Comparison of ENCODE assay signal across 17 mouse cellular contexts in genomic region chr5:80706645-80707056, GRCm38 (mm10).
DNase-seq lines count a peak whose midpoint lies in the region; ATAC-seq and TF ChIP-seq lines count a peak whose summit lies in the region.
"Had no signal": no experiment of that assay in that cellular context is flagged by ENCODE, and none has a peak within 500 bp of the region (broad histone marks: within the 10 kb centered on the region; RNA-seq: fewer than 3 reads in every experiment).

No protein-coding gene starts in this region.

- no peaks in the 10 kb centered on the region for H3K9me3 ChIP-seq in heart, embryonic 10.5 days
- no peaks in the 10 kb centered on the region for H3K9me3 ChIP-seq in heart, postnatal 0 days (replicated peaks; ENCODE audit: control insufficient read depth, low read length)
- H3K9me3 ChIP-seq: embryonic facial prominence, embryonic 13.5 days; forebrain, embryonic 10.5 days; intestine, embryonic 15.5 days had no signal

- 40% methylated on average over 8 of the region's 8 CpGs for WGBS in heart, embryonic 10.5 days
- WGBS in heart, adult 2 months, result 34% methylated on average over 8 of the region's 8 CpGs
- WGBS in heart, postnatal 0 days, result 29% methylated on average over 8 of the region's 8 CpGs

- peak overlapping the region; percentile 14; the same call in 1 of the 2 replicates for H3K9ac ChIP-seq in heart, adult 2 months (ENCODE audit: low read depth, low read length)
- H3K9ac ChIP-seq in heart, postnatal 0 days (replicated peaks; ENCODE audit: low read depth, low read length), result no peak overlapping the region
- H3K9ac ChIP-seq: embryonic facial prominence, embryonic 13.5 days; intestine, embryonic 15.5 days; lung, embryonic 14.5 days had no signal

- no peak overlapping the region for H3K27ac ChIP-seq in heart, embryonic 10.5 days
- peak overlapping the region; percentile 74 for H3K27ac ChIP-seq in heart, adult 2 months
- peak overlapping the region; percentile 67 for H3K27ac ChIP-seq in heart, postnatal 0 days (ENCODE audit: low read depth)
- H3K27ac ChIP-seq: embryonic facial prominence, embryonic 13.5 days; forebrain, embryonic 10.5 days; intestine, embryonic 15.5 days; kidney, postnatal 0 days; macrophage had no signal

- no peaks in the 10 kb centered on the region for H3K27me3 ChIP-seq in heart, embryonic 10.5 days (ENCODE audit: insufficient read depth, poor library complexity, severe bottlenecking)
- no peaks in the 10 kb centered on the region for H3K27me3 ChIP-seq in heart, adult 2 months (ENCODE audit: control insufficient read depth, insufficient read depth, low read length)
- H3K27me3 ChIP-seq in heart, postnatal 0 days (ENCODE audit: control insufficient read depth, insufficient read depth, low read length), result no peaks in the 10 kb centered on the region
- H3K27me3 ChIP-seq: embryonic facial prominence, embryonic 13.5 days; intestine, embryonic 15.5 days had no signal

- TF ChIP-seq POLR2A in heart, adult 2 months (IDR thresholded peaks at IDR 0.05; ENCODE audit: insufficient read depth, low read depth, low read length), result no peak

- no peaks in the 10 kb centered on the region for H3K4me1 ChIP-seq in heart, embryonic 10.5 days
- no peaks in the 10 kb centered on the region for H3K4me1 ChIP-seq in heart, adult 2 months (ENCODE audit: control insufficient read depth, insufficient read depth, low read length)
- no peaks in the 10 kb centered on the region for H3K4me1 ChIP-seq in heart, postnatal 0 days (ENCODE audit: control insufficient read depth, insufficient read depth)
- H3K4me1 ChIP-seq: embryonic facial prominence, embryonic 13.5 days; forebrain, embryonic 10.5 days; intestine, embryonic 15.5 days had no signal

- no peaks in the 10 kb centered on the region for H3K79me2 ChIP-seq in heart, adult 2 months (replicated peaks; ENCODE audit: control insufficient read depth, insufficient read depth, low read length)

- no peak overlapping the region for H3K4me3 ChIP-seq in heart, embryonic 10.5 days
- H3K4me3 ChIP-seq in heart, adult 2 months, result no peak overlapping the region
- H3K4me3 ChIP-seq in heart, postnatal 0 days (ENCODE audit: low read depth, low read length), result peak overlapping the region; percentile 31
- H3K4me3 ChIP-seq: embryonic facial prominence, embryonic 13.5 days; forebrain, embryonic 10.5 days; intestine, embryonic 15.5 days had no signal

- TF ChIP-seq CTCF in heart, adult 2 months (IDR thresholded peaks at IDR 0.05), result peak; percentile 37
- peak; percentile 24 for TF ChIP-seq CTCF in heart, postnatal 0 days (IDR thresholded peaks at IDR 0.05; ENCODE audit: low read depth)

- no peaks in the 10 kb centered on the region for H3K36me3 ChIP-seq in heart, embryonic 10.5 days
- H3K36me3 ChIP-seq in heart, adult 2 months (ENCODE audit: control insufficient read depth, insufficient read depth, low read length), result no peaks in the 10 kb centered on the region
- no peaks in the 10 kb centered on the region for H3K36me3 ChIP-seq in heart, postnatal 0 days (replicated peaks; ENCODE audit: control insufficient read depth, insufficient read depth, low read length)
- H3K36me3 ChIP-seq: embryonic facial prominence, embryonic 13.5 days; forebrain, embryonic 10.5 days; intestine, embryonic 15.5 days had no signal

- TF ChIP-seq EP300 in heart, adult 2 months (IDR thresholded peaks at IDR 0.05; ENCODE audit: insufficient read depth, low read depth, low read length), result 0 out of 2 replicates have a peak, but pooled peaks have one; percentile 27
- no peak for TF ChIP-seq EP300 in heart, postnatal 0 days (IDR thresholded peaks at IDR 0.05; ENCODE audit: low read depth)

- H3K4me2 ChIP-seq in heart, postnatal 0 days (ENCODE audit: low read depth, low read length), result peak overlapping the region; percentile 51
- H3K4me2 ChIP-seq: embryonic facial prominence, embryonic 13.5 days; intestine, embryonic 15.5 days; lung, embryonic 14.5 days had no signal

- intact Hi-C loops in heart, adult 2 months (cut with DNase I), result loop anchor here (10.0 kb wide), 1 partner anchor 102 kb away; no protein-coding TSS in a partner anchor

- DNase-seq in heart, adult 18-20 months, result peak; percentile 46 to 69
- DNase-seq in heart, embryonic 10.5 days (ENCODE audit: low spot score), result no peak
- DNase-seq in heart, adult 2 months, result peak; percentile 24 to 65
- DNase-seq in heart, postnatal 0 days (ENCODE audit: low spot score), result peak; percentile 70
- DNase-seq in right cerebral cortex, postnatal 10 days (ENCODE audit: low spot score in 2 of 2), result no peak
- no peak for DNase-seq in left cerebral cortex, adult 11 months (ENCODE audit: low spot score)
- no peak for DNase-seq in Muller cell, postnatal 12 days (ENCODE audit: inconsistent ontology term)
- DNase-seq: cerebellum, adult 11-12 months; liver; lung, embryonic 14.5 days; midbrain, embryonic 14.5 days had no signal

- peak; percentile 94 for ATAC-seq in heart, postnatal 0 days (ENCODE audit: insufficient read depth, low read depth)
- ATAC-seq in inflammation-experienced regulatory T-cells, adult 6 months, result no peak
- ATAC-seq: intestine, embryonic 15.5 days had no signal

Comparison
In these comparisons a context has a peak if more than half of its experiments do, and no peak if none do; other contexts are left out.
1. DNase-seq: peak in heart, adult 18-20 months (2 of 2), heart, adult 2 months (2 of 2) and heart, postnatal 0 days (single experiment); none in heart, embryonic 10.5 days (single experiment), right cerebral cortex, postnatal 10 days (0 of 2), left cerebral cortex, adult 11 months (single experiment) and Muller cell, postnatal 12 days (single experiment).